Mouse (Mus musculus) stomach, postnatal 0 days (tissue): ENCODE measurements around the gene Pik3ca.

ENCODE experiments used
- CTCF ChIP-seq: IDR thresholded peaks from 2 replicates; pipeline ENCODE4 v1.5.1; 2016; ENCODE audit warnings: antibody characterized with exemption, low read depth, mild to moderate bottlenecking, moderate library complexity
- EP300 ChIP-seq: optimal IDR thresholded peaks from 2 replicates; pipeline ENCODE3; 2016; ENCODE audit warnings: antibody characterized with exemption

DNA sequence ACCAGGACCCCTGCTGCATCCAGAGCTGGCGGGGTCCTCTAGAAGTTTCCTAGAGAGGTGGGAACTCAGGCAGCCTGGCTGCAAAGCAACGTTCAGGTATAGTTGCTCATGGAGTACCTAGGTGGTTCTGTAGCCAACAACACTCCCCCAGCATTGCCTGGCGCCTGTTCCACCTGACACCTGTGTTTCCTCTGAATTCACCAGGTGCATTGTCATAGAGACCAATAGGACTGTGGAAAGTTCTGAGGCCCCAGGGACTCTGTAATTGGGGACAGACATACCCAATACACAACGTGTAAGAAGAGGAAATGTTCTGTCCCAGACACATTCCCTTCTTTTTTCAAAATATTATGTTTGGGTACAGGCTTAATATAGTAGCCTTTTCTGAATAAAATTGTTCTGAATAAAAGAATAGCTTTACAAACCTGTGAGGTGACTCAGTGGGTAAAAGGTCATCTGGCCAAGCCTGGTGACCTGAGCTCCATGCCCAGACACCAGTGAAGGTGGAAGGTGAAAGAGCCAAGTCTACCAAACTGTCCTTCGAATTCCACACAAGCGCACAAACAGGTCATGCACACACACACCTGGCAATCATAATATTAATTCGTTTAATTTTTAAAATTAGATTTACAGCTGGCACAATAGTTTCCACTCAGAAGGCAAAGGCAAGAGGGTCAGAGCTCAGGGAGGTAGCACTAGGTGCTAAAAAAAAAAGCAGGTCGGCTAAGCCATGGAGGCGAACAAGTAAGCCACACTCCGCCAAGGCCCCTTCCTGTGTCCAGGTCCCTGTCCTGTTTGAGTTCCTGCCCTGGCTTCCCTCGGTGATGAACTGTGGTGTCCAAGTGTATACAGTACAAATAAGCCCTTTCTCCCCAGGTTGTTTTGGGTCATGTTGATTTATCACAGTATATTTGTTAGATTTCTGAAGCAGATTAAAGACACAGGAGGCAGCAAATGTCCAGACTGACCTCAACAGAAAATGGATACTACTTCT, 94.9 kb downstream of the Pik3ca start, which contains the start of gene Kcnmb3:
- TF ChIP-seq CTCF: no peak
- TF ChIP-seq EP300: no peak
